Mouse (Mus musculus) midbrain, embryonic 16.5 days (tissue): ENCODE data around the gene Rhot2. TPM values are rescaled to one million over a fixed set of nuclear protein-coding genes. Genes with fewer than 3 reads are reported as not detected.

ENCODE experiments used
- ATAC-seq: fragments of 200-750 bp; cut with Nextera tagmentation; 2 replicates; pipeline ENCODE4 v1.8.0; 2017; ENCODE audit warnings: moderate TSS enrichment
- H3K27ac ChIP-seq: fragments of 300-500 bp; sonication (generic); 2 replicates; pipeline ENCODE4 v1.5.1; 2014; ENCODE audit warnings: mild to moderate bottlenecking, low read length, mixed read lengths
- H3K27me3 ChIP-seq: fragments of 300-500 bp; sonication (generic); 2 replicates; pipeline ENCODE4 v1.6.1; 2014; ENCODE audit warnings: low read depth, low read length, mixed read lengths; ENCODE audit not compliant: control insufficient read depth, insufficient read depth
- H3K36me3 ChIP-seq: fragments of 300-500 bp; sonication (generic); 2 replicates; pipeline ENCODE4 v1.6.1; 2014; ENCODE audit warnings: mild to moderate bottlenecking, low read length, moderate library complexity, mixed read lengths; ENCODE audit not compliant: control insufficient read depth, insufficient read depth
- H3K4me1 ChIP-seq: fragments of 300-500 bp; sonication (generic); 2 replicates; pipeline ENCODE4 v1.6.1; 2014; ENCODE audit warnings: mild to moderate bottlenecking, low read length, mixed read lengths; ENCODE audit not compliant: control insufficient read depth, insufficient read depth
- H3K4me2 ChIP-seq: fragments of 300-500 bp; sonication (generic); 2 replicates; pipeline ENCODE4 v1.6.1; 2014; ENCODE audit warnings: mild to moderate bottlenecking, low read length, mixed read lengths
- H3K4me3 ChIP-seq: fragments of 300-500 bp; sonication (generic); 2 replicates; pipeline ENCODE4 v1.5.1; 2014; ENCODE audit warnings: low read depth, mild to moderate bottlenecking, low read length, moderate library complexity, mixed read lengths
- H3K9ac ChIP-seq: fragments of 300-500 bp; sonication (generic); 2 replicates; pipeline ENCODE4 v1.6.1; 2014; ENCODE audit warnings: low read depth, low read length, mixed read lengths
- H3K9me3 ChIP-seq: fragments of 300-500 bp; sonication (generic); replicated peaks from 2 replicates; pipeline ENCODE4 v1.6.1; 2014; ENCODE audit warnings: mild to moderate bottlenecking, low read length, mixed read lengths; ENCODE audit not compliant: control insufficient read depth, poor library complexity, severe bottlenecking
- WGBS: fragments of 180-500 bp; shearing (Covaris S2); extraction: QIAGEN DNeasy Blood & Tissue Kit; methylation state at CpG from one replicate; pipeline ENCODE4 v1.1.7; 2014; 5-methylcytosine and 5-hydroxymethylcytosine counted together
- polyA plus RNA-seq: library from polyadenylated mRNA; unstranded; fragments of >200 nt; fragmentation: Nextera tagmentation; extraction: Ambion mirVana; gene quantifications from 2 replicates; pipeline ENCODE4 v1.2.1, GENCODE M21; 2015

Gene Rhot2
- polyA plus RNA-seq, 1 experiment from 2014 or later: 16.7 TPM

DNA sequence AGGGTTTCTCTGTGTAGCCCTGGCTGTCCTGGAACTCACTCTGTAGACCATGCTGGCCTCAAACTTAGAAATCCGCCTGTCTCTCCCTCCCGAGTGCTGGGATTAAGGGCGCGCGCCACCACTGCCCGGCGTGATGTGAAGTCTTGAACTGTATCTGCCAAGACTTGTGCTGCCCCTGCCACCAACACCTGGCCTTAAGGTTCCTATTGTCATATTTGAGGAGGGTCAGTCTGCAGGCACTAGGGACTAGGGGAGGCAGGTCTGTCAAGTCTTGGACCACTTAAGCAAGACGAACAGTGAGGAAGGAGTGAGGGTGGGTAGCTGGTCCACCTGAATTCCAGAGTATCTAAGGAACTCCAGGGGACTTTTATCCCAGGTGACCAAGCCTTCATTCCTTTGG lies 24.8 kb upstream of the Rhot2 start:
- WGBS: 86% methylated on average over 8 of the region's 8 CpGs
- H3K27ac ChIP-seq: no peak overlapping the region

DNA sequence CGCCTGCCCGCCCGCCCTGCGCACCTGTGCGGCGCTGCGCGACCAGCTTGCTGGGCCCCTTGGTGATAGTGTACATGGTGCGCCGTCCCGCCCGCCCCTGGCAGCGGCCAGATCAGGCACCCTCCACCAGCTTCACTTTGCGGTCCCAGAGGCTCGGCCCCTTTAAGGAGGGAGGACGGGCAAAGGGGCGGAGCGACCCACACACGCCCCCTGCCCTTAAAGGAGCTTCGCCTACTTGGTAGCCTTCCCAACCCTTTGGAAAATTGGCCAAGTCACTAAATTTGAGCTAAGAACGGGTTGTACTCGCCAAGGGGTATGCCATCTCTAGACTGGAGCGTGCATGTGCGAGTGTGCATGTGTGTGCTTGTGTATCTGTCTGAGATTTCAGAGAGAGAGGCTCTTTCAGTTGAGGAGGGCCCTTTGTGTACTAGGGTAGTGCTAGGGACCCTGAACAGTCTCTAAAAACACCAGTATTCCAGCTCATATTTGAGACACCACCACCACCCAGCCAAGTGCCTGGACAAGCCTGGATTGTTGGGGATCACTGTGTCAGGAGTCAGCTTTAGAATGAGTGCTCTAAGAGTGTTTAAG lies 24.0 kb upstream of the Rhot2 start, which contains the start of gene Mcrip2:
Mcrip2 (minus strand) TSS at position 164 of the 591 bp plus-strand sequence.
- peak; percentile 90 for ATAC-seq
- Histone ChIP-seq H3K9me3 (no peaks in the 10 kb centered on the region), H3K36me3 (no peaks in the 10 kb centered on the region), H3K27ac (peak within 1 kb of the TSS; percentile 19), H3K27me3 (no peaks in the 10 kb centered on the region), H3K9ac (peak within 1 kb of the TSS; percentile 72), H3K4me2 (peak within 1 kb of the TSS; percentile 99), H3K4me3 (peak within 1 kb of the TSS; percentile 69), H3K4me1 (peaks cover 12% of the 10 kb centered on the region)
- WGBS: 0% methylated on average over 23 of the region's 24 CpGs

More for the DNA sequence above, 24.8 kb upstream of the Rhot2 start:
- Histone ChIP-seq H3K4me1 (peaks cover 16% of the 10 kb centered on the region), H3K4me2 (no peak overlapping the region), H3K4me3 (no peak overlapping the region), H3K9me3 (no peaks in the 10 kb centered on the region), H3K27me3 (no peaks in the 10 kb centered on the region), H3K36me3 (no peaks in the 10 kb centered on the region), H3K9ac (no peak overlapping the region)
- ATAC-seq: no peak

DNA sequence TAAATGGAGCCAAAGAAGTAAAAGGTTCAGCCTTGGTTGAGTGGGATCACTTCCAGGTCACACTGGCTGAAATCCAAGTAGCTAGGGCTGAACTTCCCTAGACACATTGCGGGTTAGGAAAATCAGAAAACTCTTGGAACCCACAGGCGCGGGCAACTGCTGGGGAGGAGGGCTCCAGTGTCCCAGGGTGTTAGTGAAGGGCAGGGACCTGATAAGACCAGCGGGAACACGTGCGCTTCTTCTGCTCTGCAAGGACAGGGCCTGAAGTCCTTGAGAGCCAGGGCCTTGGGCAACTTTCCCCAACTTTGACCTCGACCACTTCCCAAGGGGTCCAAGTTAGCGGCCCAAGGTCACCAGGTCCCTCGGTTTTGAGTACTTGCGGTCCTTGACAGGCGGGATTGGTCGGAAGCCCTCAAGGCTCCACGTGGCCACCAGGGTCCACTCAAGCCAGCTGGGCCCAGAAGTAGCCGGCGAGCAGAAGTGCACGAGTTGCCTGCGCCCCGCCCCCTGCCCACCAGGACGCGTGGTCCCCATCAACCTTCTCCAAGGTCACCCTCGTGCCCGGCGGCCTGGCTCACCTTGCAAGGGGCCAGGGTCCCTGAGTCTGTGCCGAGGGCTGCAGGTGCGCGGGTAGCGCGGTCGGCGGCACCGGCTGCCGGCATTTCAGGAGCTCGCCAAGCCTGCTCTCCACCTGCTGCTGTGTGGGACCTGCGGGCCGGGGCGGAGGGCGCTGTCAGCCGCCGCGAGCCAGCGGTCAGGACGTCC lies 23.4 kb upstream of the Rhot2 start:
- 1% methylated on average over 36 of the region's 42 CpGs for WGBS
- H3K4me2 ChIP-seq: peak overlapping the region; percentile 99
- peaks cover 12% of the 10 kb centered on the region for H3K4me1 ChIP-seq
- H3K4me3 ChIP-seq: peak overlapping the region; percentile 69
- H3K27ac ChIP-seq: peak overlapping the region; percentile 19; the same call in 1 of the 2 replicates
- H3K9me3 ChIP-seq: no peaks in the 10 kb centered on the region
- H3K36me3 ChIP-seq: no peaks in the 10 kb centered on the region
- no peaks in the 10 kb centered on the region for H3K27me3 ChIP-seq
- ATAC-seq: peak; percentile 40
- peak overlapping the region; percentile 72 for H3K9ac ChIP-seq

DNA sequence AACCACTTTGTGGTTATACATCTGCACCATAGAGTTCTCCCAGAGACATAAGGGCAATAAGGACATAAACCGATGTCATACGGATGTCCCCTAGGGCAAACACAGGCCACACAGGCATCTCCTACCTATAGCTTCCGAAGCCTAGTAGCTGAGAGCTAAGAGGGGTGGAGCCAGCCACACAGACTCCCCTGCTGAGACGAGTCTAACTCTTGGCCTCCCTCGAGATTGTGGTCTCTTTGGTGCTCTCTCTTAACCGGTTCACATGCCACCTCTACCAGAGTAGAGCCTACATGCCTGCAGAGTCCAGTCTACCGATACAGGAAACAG lies 22.8 kb upstream of the Rhot2 start:
- no peaks in the 10 kb centered on the region for H3K9me3 ChIP-seq
- H3K36me3 ChIP-seq: no peaks in the 10 kb centered on the region
- H3K9ac ChIP-seq: peak overlapping the region; percentile 72
- 18% methylated on average over 7 of the region's 7 CpGs for WGBS
- no peak for ATAC-seq
- H3K4me1 ChIP-seq: peaks cover 12% of the 10 kb centered on the region
- peak overlapping the region; percentile 99 for H3K4me2 ChIP-seq
- H3K4me3 ChIP-seq: peak overlapping the region; percentile 69
- no peaks in the 10 kb centered on the region for H3K27me3 ChIP-seq
- no peak overlapping the region for H3K27ac ChIP-seq

DNA sequence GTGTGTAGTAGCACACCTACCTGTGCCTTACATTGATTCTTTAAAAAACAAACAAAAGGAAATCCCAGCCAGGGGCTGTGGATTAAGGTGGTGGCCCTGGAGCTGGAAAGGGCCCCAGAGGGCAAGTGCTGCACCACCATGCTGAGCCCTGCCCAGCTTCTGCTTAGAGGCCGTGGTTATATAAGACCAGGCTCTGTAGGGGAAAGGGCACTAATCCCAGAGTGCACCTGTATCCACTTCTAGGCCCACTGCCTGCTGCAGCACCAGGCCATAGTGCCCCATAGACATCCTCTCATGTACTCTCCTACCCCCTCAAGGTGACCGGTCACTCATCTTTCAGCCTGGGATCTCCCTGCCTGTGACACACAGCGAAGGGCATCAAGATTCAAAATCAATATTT lies 21.5 kb upstream of the Rhot2 start:
- H3K4me3 ChIP-seq: no peak overlapping the region
- no peaks in the 10 kb centered on the region for H3K36me3 ChIP-seq
- peaks cover 19% of the 10 kb centered on the region for H3K4me1 ChIP-seq
- no peaks in the 10 kb centered on the region for H3K27me3 ChIP-seq
- no peak for ATAC-seq
- WGBS: 91% methylated on average over 3 of the region's 3 CpGs
- H3K9me3 ChIP-seq: no peaks in the 10 kb centered on the region
- no peak overlapping the region for H3K27ac ChIP-seq
- no peak overlapping the region for H3K4me2 ChIP-seq
- H3K9ac ChIP-seq: no peak overlapping the region

DNA sequence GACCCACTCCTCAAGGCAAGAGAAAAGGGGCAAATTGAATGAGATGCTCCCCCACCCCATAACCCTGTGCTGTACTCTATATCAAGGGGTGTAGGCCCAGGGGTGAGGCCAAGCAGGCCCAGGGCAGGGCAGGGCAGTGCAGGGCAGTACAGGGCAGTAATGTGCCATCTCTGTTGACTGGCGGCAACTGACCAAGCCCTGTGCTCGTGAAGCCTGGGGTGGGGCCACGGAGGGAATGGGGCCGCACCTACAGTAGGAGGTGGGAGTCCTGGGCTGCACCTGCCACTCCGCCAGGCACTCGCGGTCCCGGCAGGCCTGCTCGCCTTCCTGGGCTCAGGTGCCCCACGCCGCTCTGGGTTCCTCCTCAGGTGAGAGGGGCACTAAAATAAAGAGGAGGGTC lies 20.6 kb upstream of the Rhot2 start:
- H3K4me1 ChIP-seq: peaks cover 27% of the 10 kb centered on the region
- no peaks in the 10 kb centered on the region for H3K36me3 ChIP-seq
- no peak overlapping the region for H3K4me3 ChIP-seq
- H3K9me3 ChIP-seq: no peaks in the 10 kb centered on the region
- H3K27ac ChIP-seq: no peak overlapping the region
- H3K9ac ChIP-seq: 0 out of 2 replicates have a peak overlapping the region, but pooled peaks have one; percentile 3
- H3K27me3 ChIP-seq: no peaks in the 10 kb centered on the region
- no peak for ATAC-seq
- no peak overlapping the region for H3K4me2 ChIP-seq
- 92% methylated on average over 11 of the region's 11 CpGs for whole genome bisulfite sequencing

DNA sequence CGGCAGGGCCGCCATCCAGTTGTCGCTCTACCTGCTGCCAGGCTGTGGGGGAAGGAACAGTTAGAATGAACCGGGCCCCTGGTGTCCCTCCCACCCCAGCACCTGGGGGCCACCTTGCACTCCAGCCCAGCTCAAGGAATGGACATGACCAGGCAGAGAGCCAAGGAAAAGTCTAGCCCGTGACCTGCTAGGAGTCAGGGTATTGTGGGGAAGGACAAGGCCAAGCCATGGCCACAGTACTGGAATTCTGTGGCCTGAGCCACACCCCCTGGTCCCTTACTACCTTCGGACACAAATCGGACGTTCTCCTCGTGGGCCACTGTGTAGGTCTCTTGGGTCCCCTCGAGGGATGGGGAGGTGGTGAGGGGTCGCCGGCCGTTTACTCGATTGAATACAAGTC lies 19.7 kb upstream of the Rhot2 start:
- no peak overlapping the region for H3K9ac ChIP-seq
- H3K4me3 ChIP-seq: no peak overlapping the region
- H3K4me1 ChIP-seq: peaks cover 29% of the 10 kb centered on the region
- no peak overlapping the region for H3K4me2 ChIP-seq
- 95% methylated on average over 14 of the region's 14 CpGs for WGBS
- H3K27ac ChIP-seq: no peak overlapping the region
- H3K9me3 ChIP-seq: no peaks in the 10 kb centered on the region
- no peaks in the 10 kb centered on the region for H3K36me3 ChIP-seq
- no peaks in the 10 kb centered on the region for H3K27me3 ChIP-seq
- ATAC-seq: no peak

DNA sequence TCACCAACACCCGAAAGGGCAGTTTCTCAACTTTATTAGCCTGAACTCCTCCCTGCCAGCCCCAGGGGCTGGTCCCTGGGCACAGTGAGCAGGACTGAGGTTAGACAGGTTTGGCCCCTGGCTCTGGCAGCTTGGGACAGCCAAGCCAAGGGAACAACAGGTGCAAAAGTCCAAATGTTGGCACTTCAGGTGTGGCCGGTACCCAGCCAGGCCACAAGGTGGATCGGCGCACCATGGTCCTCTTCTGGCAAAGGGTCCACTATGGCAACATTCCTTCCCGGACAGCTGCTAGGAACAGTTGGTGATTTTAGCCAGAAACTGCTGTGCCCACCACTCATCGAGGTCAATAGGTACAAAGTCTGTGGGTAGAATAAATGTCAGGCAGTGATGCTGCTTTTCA lies 19.0 kb upstream of the Rhot2 start:
- Histone ChIP-seq H3K9ac (no peak overlapping the region), H3K4me2 (no peak overlapping the region), H3K4me3 (no peak overlapping the region), H3K9me3 (no peaks in the 10 kb centered on the region), H3K36me3 (no peaks in the 10 kb centered on the region), H3K27ac (no peak overlapping the region), H3K27me3 (no peaks in the 10 kb centered on the region), H3K4me1 (peaks cover 29% of the 10 kb centered on the region)
- 88% methylated on average over 6 of the region's 6 CpGs for WGBS
- ATAC-seq: no peak
